Mouse (Mus musculus) liver, embryonic 11.5 days (tissue): ENCODE measurements around the gene Spryd4. TPM values are rescaled to one million over a fixed set of nuclear protein-coding genes. Genes with fewer than 3 reads are reported as not detected.
A peak's percentile ranks its signal among the peaks of the same experiment; 100 is the strongest.
"Not testable (repeated sequence)": the region's sequence is repeated elsewhere in the genome, so short reads cannot be mapped to it uniquely, and the experiment has no call there.

Source experiments
- ATAC-seq: fragments of 200-750 bp; cut with Nextera tagmentation; replicated peaks from 2 replicates; pipeline ENCODE4 v1.8.0; 2017; ENCODE audit warnings: moderate number of reproducible peaks, mild to moderate bottlenecking, moderate TSS enrichment, moderate library complexity; ENCODE audit not compliant: low FRiP score
- DNase-seq: peaks from one replicate; pipeline ENCODE4 v3.0.0-alpha.2; 2017; ENCODE audit warnings: low spot score
- H3K27ac ChIP-seq: fragments of 300-500 bp; sonication (generic); 2 replicates; pipeline ENCODE4 v1.5.1; 2014; ENCODE audit warnings: mild to moderate bottlenecking, low read depth, low read length, control low read depth
- H3K27me3 ChIP-seq: fragments of 300-500 bp; sonication (generic); replicated peaks from 2 replicates; pipeline ENCODE4 v1.6.1; 2014; ENCODE audit warnings: low read length, mixed read lengths; ENCODE audit not compliant: control insufficient read depth, insufficient read depth
- H3K36me3 ChIP-seq: fragments of 300-500 bp; sonication (generic); 2 replicates; pipeline ENCODE4 v1.6.1; 2014; ENCODE audit warnings: mild to moderate bottlenecking, low read length, moderate library complexity, mixed read lengths; ENCODE audit not compliant: control insufficient read depth, insufficient read depth
- H3K4me1 ChIP-seq: fragments of 300-500 bp; sonication (generic); replicated peaks from 2 replicates; pipeline ENCODE4 v1.6.1; 2014; ENCODE audit warnings: low read length, mixed read lengths; ENCODE audit not compliant: control insufficient read depth, insufficient read depth
- H3K4me2 ChIP-seq: fragments of 300-500 bp; sonication (generic); 2 replicates; pipeline ENCODE4 v1.6.1; 2014; ENCODE audit warnings: mild to moderate bottlenecking, control low read depth, moderate library complexity
- H3K4me3 ChIP-seq: fragments of 300-500 bp; sonication (generic); 2 replicates; pipeline ENCODE4 v1.5.1; 2014; ENCODE audit warnings: low read depth, low read length, control low read depth
- H3K9ac ChIP-seq: fragments of 300-500 bp; sonication (generic); 2 replicates; pipeline ENCODE4 v1.6.1; 2014; ENCODE audit warnings: low read depth, low read length, control low read depth
- H3K9me3 ChIP-seq: fragments of 300-500 bp; sonication (generic); 2 replicates; pipeline ENCODE4 v1.6.1; 2016; ENCODE audit warnings: low read length, inconsistent platforms, mixed read lengths; ENCODE audit not compliant: control insufficient read depth
- WGBS: fragments of 180-500 bp; shearing (Covaris S2); extraction: QIAGEN DNeasy Blood & Tissue Kit; methylation state at CpG from one replicate; pipeline ENCODE4 v1.1.7; 2014; 5-methylcytosine and 5-hydroxymethylcytosine counted together
- polyA plus RNA-seq: library from polyadenylated mRNA; unstranded; fragments of >200 nt; fragmentation: Nextera tagmentation; extraction: Ambion mirVana; gene quantifications from 2 replicates; pipeline ENCODE4 v1.2.1, GENCODE M21; 2014

The Spryd4 gene
- 32.4 and 37.4 TPM in 2 replicates for polyA plus RNA-seq

DNA sequence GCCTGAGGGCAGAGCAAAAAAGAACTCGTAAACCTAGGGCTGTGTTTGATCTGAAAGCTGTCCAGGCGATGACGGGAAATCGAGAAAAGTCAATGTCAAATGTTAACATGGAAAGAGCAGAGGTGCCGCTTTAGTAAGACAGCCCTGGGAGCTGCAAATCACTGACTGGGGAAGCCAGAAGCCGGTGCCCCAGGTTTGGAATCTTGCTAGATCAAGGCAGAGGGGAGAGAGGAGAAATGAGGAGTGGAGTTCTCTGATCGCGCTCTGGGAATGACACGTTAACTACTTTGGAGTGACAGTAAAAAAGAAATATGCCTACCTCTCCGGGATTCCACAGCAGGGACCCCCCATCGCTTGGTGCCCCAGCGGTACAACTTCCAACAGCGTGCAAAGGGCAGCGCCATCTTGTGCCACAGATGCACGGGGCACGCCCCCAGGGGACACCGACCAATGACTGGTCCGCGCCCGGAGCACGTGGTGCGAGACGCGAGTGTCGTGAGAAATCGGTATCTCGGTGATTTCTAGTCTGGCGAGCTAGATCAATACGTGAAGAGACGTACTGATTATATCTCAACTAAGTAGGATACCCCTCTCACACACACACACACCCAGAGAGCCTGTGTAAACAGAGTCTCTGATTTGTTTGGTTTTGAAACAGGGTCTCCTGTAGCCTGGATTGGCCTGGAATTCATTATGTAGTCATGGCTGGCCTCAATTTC is at the start of gene Spryd4:
Gene Spryd4 (minus strand): TSS at position 418 of the 719 bp plus-strand sequence.
- H3K9me3 ChIP-seq, result no peaks in the 10 kb centered on the region
- no peaks in the 10 kb centered on the region for H3K27me3 ChIP-seq
- H3K36me3 ChIP-seq, result no peaks in the 10 kb centered on the region
- ATAC-seq (peak; percentile 92), DNase-seq (peak; percentile 88)
- peak within 1 kb of the TSS; percentile 75 for H3K4me3 ChIP-seq
- peak within 1 kb of the TSS; percentile 17; the same call in 1 of the 2 replicates for H3K27ac ChIP-seq
- H3K9ac ChIP-seq, result peak within 1 kb of the TSS; percentile 79
- peaks cover 8% of the 10 kb centered on the region for H3K4me1 ChIP-seq
- WGBS, result under 1% methylated on average over 30 of the region's 30 CpGs
- H3K4me2 ChIP-seq, result peak within 1 kb of the TSS; percentile 80

DNA sequence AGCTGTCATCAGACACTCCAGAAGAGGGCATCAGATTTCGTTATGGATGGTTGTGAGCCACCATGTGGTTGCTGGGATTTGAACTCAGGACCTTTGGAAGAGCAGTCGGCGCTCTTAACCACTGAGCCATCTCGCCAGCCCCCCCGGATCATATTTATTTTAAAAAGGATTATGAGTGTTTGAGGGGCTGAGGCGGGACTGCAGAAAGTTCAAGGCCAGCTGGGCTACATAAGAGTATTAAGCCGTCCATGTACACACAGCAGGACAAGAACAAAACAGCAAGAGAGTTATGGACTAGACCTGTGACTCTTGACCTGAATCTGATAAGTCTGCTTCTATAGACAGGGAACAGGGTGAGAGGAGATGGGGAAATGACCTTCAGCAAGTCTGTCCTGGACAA is 48.8 kb upstream of the Spryd4 start:
- H3K36me3 ChIP-seq, H3K9me3 ChIP-seq, DNase-seq, H3K27me3 ChIP-seq, H3K4me2 ChIP-seq, H3K27ac ChIP-seq, H3K4me1 ChIP-seq, ATAC-seq, H3K9ac ChIP-seq, H3K4me3 ChIP-seq: not testable (repeated sequence)
- WGBS, result 80% methylated on average over 7 of the region's 7 CpGs

DNA sequence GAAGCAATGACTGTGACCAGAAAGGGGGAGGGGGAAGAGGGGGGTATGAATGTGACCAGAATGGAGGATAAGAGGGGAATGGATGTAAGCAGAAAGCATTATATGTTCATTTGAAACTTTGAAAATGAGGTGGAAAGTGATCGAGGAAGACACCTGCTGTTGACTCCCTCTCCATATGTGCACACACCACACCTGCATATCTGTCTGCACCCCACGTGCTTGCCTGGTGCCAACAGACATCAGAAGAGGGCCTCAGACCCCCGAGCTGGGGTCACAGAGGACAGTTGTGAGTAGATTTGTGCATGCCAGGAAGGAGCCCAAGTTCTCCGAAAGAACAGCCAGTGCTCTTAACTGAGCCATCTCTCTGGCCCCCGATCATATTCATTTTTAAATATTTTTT is 48.3 kb upstream of the Spryd4 start:
- Histone ChIP-seq H3K4me3 (no peak overlapping the region), H3K27ac (no peak overlapping the region), H3K4me2 (no peak overlapping the region), H3K27me3 (no peaks in the 10 kb centered on the region), H3K36me3 (no peaks in the 10 kb centered on the region), H3K9me3 (no peaks in the 10 kb centered on the region), H3K4me1 (no peaks in the 10 kb centered on the region; the same call in 1 of the 2 replicates), H3K9ac (no peak overlapping the region)
- WGBS, result 92% methylated on average over 5 of the region's 5 CpGs
- DNase-seq, result no peak
- ATAC-seq, result no peak

DNA sequence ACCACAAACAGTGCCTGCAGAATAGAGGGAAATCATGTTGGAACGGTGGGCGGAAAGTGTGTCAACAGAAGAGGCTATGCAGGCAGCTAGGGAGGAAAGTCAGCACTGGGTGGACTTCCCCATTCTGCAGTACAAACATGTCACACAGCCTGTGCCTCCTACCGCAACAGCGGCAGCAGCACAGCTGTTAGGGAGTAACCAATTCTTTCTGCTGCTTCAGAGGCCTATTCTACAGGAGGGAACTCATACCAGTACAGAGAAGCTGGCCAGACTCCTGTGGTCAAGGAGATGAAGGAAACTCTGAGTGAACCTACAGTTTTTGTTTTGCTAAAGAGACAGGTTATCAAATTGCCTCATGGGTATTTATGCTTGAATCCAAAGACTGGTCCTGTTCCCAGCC is 47.3 kb upstream of the Spryd4 start:
- no peak overlapping the region for H3K4me2 ChIP-seq
- H3K27me3 ChIP-seq, result no peaks in the 10 kb centered on the region
- no peak overlapping the region for H3K4me3 ChIP-seq
- DNase-seq (no peak), ATAC-seq (no peak; the same call in 1 of the 2 replicates)
- H3K9me3 ChIP-seq, result no peaks in the 10 kb centered on the region
- WGBS, result 38% methylated on average over 4 of the region's 4 CpGs
- H3K36me3 ChIP-seq, result no peaks in the 10 kb centered on the region
- H3K27ac ChIP-seq, result no peak overlapping the region
- H3K4me1 ChIP-seq, result no peaks in the 10 kb centered on the region; the same call in 1 of the 2 replicates
- no peak overlapping the region for H3K9ac ChIP-seq

DNA sequence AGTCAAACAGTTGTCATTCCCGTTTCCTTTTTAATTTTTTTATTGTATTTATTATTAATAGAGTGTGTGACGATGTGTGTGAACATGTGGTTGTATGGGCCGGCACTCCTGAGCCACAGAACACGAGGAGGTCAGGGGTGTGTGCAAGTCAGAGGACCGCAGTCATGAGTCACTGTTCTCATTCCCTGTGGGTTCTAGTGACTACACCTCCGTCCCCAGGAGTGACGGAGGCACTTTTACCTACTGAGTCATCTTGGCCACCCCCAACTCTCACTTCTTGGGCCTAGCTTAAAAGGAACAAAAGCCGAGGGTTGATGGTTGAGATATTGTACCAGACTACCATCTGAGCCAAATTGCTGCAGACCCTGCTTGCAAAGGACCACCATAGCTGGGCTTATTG is 44.7 kb upstream of the Spryd4 start:
- ATAC-seq (no peak), DNase-seq (no peak)
- H3K27me3 ChIP-seq, result no peaks in the 10 kb centered on the region
- no peak overlapping the region for H3K4me2 ChIP-seq
- 82% methylated on average over 8 of the region's 8 CpGs for WGBS
- H3K4me3 ChIP-seq, result no peak overlapping the region
- H3K4me1 ChIP-seq, result no peaks in the 10 kb centered on the region; the same call in 1 of the 2 replicates
- peaks cover 12% of the 10 kb centered on the region for H3K36me3 ChIP-seq
- no peak overlapping the region for H3K27ac ChIP-seq
- H3K9me3 ChIP-seq, result no peaks in the 10 kb centered on the region
- H3K9ac ChIP-seq, result no peak overlapping the region

DNA sequence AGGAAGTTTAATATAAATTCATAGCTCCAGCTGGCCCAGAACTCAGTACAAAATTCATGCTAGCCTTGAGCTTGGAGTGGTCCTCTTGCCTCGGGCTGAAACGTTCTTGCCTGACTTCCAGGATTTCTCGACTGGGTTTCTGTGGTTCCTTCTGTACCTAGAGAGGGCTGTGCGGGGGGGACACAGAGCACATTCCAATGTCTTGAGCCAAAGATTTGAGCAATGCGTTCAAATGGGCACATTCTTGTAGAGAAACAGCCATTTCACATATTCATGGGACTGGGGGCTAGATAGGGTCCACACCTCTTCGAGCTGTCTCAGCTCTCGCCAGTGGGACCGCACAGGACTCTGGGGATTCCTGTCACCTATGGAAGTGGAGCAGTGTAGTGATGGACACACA is 44.3 kb upstream of the Spryd4 start:
- ATAC-seq (no peak), DNase-seq (no peak)
- H3K27me3 ChIP-seq, result no peaks in the 10 kb centered on the region
- peaks cover 12% of the 10 kb centered on the region for H3K36me3 ChIP-seq
- no peaks in the 10 kb centered on the region for H3K9me3 ChIP-seq
- H3K4me1 ChIP-seq, result no peaks in the 10 kb centered on the region; the same call in 1 of the 2 replicates
- 90% methylated on average over 8 of the region's 8 CpGs for WGBS
- no peak overlapping the region for H3K4me2 ChIP-seq
- H3K4me3 ChIP-seq, result no peak overlapping the region
- H3K9ac ChIP-seq, result no peak overlapping the region
- no peak overlapping the region for H3K27ac ChIP-seq

DNA sequence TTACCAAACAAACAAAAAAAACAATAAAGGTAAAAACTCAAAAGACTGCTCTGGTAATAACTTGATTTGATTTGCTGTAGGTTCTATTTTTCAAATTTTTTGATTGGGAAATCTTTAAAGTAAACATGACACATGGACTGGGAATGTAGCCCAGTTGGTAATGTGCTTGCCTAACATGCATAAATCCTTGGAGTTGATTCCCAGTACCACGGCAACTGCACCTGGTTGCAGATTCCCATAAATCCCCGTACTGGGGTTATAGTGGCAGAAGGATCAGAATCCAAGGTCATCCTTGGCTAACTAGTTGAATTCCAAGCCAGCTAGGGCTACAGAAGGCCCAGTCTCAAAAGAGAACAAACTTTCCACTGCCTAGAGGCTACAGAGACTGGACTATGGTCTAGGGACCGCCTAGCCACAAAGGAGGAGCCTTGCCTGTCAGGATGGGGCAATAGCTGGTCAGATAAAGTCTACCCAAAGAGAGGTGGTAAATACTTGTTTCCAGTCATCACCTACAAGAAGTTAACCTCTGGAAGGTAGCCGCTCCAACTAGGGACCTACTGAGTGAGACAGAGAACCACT is 42.2 kb upstream of the Spryd4 start, which contains the start of gene Apon:
Gene Apon (plus strand): TSS at position 420 of the 579 bp plus-strand sequence.
- H3K4me3 ChIP-seq, result no peak within 1 kb of the TSS
- no peaks in the 10 kb centered on the region for H3K4me1 ChIP-seq
- H3K36me3 ChIP-seq, result peaks cover 31% of the 10 kb centered on the region
- H3K27ac ChIP-seq, result 0 out of 2 replicates have a peak within 1 kb of the TSS, but pooled peaks have one; percentile 8
- no peak within 1 kb of the TSS for H3K9ac ChIP-seq
- no peak within 1 kb of the TSS for H3K4me2 ChIP-seq
- no peak for DNase-seq
- ATAC-seq, result no peak
- H3K27me3 ChIP-seq, result no peaks in the 10 kb centered on the region
- WGBS, result 82% methylated on average over 4 of the region's 4 CpGs
- H3K9me3 ChIP-seq, result no peaks in the 10 kb centered on the region

DNA sequence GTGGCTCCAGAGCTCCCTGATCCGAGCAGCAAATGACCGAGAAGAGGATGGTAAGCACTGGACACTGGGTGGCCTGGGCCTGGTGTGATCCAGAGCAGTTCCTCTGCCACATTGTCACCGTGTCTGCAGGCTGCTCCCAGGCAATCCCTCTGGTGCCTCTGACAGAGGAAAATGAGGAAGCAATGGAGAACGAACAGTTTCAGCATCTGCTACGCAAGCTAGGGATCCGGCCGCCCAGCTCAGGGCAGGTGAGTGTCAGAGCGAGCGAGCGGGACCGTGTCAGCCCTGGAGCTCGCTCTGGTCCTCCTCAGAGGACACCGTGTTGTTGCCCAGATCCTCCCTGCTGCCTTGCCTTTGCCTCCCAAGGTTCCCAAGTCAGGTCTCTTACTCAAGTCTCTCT is 39.0 kb upstream of the Spryd4 start:
- 89% methylated on average over 13 of the region's 13 CpGs for WGBS
- H3K4me2 ChIP-seq, result no peak overlapping the region
- H3K4me3 ChIP-seq, result no peak overlapping the region

More for the DNA sequence above, 39.0 kb upstream of the Spryd4 start:
- no peaks in the 10 kb centered on the region for H3K27me3 ChIP-seq
- no peaks in the 10 kb centered on the region for H3K4me1 ChIP-seq
- H3K9me3 ChIP-seq, result no peaks in the 10 kb centered on the region
- ATAC-seq (no peak), DNase-seq (no peak)
- peaks cover 49% of the 10 kb centered on the region for H3K36me3 ChIP-seq
- H3K9ac ChIP-seq, result no peak overlapping the region
- H3K27ac ChIP-seq, result no peak overlapping the region
